Mouse (Mus musculus) hindlimb bud, embryonic 11.5 days (tissue): ENCODE data around the gene Ifrd2.
"Not testable (repeated sequence)": the region's sequence is repeated elsewhere in the genome, so short reads cannot be mapped to it uniquely, and the experiment has no call there.

Experiments
- DNase-seq: peaks from one replicate; pipeline ENCODE4 v3.0.0-alpha.2; 2012; ENCODE audit warnings: low read depth, low spot score; ENCODE audit errors: extremely low spot score

The Ifrd2 gene

GRCm38 (mm10) chr9:107551890-107552355 lies 35.5 kb upstream of the Ifrd2 start:
- no peak for DNase-seq

GRCm38 (mm10) chr9:107552690-107553393 lies 34.6 kb upstream of the Ifrd2 start:
- DNase-seq: no peak

GRCm38 (mm10) chr9:107553541-107554318 lies 33.7 kb upstream of the Ifrd2 start:
- no peak for DNase-seq

- no peak for DNase-seq
Observed at GRCm38 (mm10) chr9:107554319-107554825, 33.1 kb upstream of the Ifrd2 start.

DNA sequence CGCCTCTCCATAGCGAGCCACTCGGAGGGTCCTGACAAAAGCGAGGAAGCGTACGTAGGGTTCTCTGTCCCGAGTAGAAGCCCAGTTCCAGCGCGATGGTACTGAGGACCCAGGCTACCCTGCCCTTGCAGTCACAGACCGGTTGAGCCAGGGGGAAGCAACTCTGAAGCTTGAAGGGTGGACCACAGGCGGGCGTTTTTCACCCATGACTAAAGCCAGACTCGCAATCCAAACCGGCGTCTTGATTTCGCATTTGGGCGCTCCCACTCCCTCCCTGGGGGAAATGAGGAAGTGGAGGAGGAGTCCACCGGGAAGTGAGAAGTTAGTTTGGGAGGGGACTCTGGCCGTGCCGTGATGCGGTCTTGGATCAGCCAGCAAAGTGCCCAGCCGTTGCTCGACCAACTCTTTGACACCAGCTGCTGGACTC lies 32.4 kb upstream of the Ifrd2 start:
- no peak for DNase-seq

DNA sequence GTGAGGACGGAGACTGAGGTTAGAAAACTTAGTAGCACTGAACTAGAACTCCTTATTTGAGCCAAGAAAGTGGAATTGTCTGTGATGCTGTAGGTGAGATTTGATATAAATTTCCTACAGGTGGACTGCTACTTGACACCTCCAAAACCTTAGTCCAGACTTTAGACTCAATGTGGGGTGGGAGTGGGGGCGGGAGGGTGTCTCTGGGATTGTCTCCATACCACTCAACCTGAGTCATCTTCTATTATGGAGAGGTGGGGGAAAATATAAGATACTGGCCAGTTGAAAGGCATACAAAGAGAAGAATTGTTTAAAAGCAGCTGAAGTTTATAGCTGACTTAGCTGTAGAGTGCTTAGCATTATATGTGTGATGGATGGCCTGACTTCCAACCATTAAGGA lies 31.7 kb upstream of the Ifrd2 start:
- no peak for DNase-seq

GRCm38 (mm10) chr9:107556346-107556745 lies 31.1 kb upstream of the Ifrd2 start:
- no peak for DNase-seq

GRCm38 (mm10) chr9:107563029-107563581 lies 24.3 kb upstream of the Ifrd2 start, which contains the start of gene Tusc2:
TSS of gene Tusc2 (plus strand) at chr9:107563255.
- no peak for DNase-seq

GRCm38 (mm10) chr9:107565556-107565955 lies 21.9 kb upstream of the Ifrd2 start:
- not testable (repeated sequence) for DNase-seq

DNA sequence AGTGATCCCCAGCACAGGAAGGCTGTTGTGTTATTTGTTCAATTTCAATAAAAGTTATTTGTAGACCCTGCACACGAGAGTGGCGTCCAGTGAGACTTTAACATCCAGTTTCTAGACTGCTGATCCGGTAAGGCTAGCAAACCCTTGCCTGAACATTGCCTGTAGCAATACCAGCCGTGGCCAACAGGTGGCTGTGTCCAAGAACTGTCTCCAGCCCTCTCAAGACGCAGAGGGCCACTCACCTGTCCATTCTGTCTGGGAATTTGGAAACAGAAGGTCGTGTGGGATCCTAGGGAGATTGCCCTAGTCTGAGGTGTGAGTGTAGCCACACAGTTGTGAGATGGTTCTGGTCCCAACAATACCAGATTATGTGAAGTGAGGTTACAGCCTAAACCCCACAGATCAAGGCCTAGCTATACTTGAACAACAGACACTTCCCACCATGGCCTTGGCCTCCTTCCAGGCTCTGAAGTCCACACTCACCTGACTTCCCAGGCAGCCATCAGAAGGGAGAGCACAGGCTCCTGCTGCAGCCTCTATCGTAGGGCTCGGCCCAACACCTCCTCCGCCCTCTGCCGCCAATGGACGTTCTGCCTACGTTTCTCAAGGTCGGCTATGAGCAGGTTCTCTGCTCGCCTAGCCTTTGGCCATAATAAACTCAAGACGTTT lies 21.3 kb upstream of the Ifrd2 start:
- no peak for DNase-seq

GRCm38 (mm10) chr9:107566855-107567254 lies 20.6 kb upstream of the Ifrd2 start:
- no peak for DNase-seq

- DNase-seq: no peak
Observed at GRCm38 (mm10) chr9:107567702-107568319, 19.6 kb upstream of the Ifrd2 start, which contains the start of gene Hyal2. TSS of gene Hyal2 (plus strand) at chr9:107567945.

DNA sequence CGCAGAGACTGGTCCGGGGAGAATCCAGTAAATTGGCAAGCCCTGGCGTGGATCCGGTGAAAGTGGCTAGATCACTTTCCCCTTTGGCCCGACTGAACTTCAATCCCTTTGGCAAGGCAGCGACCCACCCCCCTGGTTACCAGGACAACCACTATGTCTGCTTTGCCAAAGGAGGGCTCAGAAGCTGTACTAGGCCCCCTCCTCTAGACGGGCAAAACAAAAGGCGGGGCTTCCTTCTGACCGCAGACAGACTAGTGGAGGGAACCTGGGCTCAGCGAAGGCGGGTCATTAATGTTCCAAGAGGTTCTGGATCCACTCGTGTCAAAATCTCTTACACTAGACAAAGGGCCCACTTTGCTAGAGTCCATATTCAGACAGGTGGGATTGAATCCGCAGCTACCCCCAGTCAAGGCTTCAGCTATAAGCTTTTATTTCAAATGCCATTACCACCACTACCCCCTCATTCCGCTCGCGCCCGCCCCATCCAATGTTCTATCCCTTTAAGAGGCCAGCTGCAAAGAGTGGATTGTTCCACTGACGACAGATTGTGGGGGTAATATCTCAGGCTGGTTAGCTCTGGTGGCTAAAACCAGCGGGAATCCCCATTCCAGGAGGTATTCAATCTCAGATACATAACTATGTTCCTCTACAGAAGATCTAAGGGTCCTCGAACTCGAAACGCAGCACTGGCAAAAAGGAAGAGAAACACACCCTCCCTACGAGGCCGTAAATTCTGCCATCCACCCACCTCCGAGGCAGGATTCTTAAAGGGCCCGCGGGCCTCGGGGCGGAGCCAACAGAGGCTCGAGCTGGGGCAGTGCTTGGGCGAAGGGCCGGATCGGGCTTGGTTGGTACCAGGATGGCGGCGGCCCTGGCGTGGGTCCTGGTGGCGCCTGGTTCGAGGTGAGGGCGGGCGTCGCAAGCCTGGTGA lies 18.8 kb upstream of the Ifrd2 start:
- no peak for DNase-seq

GRCm38 (mm10) chr9:107569270-107569669 lies 18.2 kb upstream of the Ifrd2 start:
- DNase-seq: no peak

DNA sequence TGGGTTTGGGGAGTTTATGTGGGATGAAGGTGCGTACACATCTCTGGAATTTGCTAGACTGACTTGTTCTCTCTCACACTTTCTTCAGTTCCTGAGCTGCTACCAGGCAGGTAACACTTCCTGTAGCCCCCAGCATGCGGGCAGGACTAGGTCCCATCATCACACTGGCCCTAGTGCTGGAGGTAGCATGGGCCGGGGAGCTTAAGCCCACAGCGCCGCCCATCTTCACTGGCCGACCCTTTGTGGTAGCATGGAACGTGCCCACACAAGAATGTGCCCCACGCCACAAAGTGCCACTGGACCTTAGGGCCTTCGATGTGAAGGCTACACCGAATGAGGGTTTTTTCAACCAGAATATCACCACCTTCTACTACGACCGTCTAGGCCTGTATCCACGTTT lies 17.4 kb upstream of the Ifrd2 start:
- DNase-seq: no peak

GRCm38 (mm10) chr9:107570845-107571244 lies 16.6 kb upstream of the Ifrd2 start:
- DNase-seq: no peak

DNA sequence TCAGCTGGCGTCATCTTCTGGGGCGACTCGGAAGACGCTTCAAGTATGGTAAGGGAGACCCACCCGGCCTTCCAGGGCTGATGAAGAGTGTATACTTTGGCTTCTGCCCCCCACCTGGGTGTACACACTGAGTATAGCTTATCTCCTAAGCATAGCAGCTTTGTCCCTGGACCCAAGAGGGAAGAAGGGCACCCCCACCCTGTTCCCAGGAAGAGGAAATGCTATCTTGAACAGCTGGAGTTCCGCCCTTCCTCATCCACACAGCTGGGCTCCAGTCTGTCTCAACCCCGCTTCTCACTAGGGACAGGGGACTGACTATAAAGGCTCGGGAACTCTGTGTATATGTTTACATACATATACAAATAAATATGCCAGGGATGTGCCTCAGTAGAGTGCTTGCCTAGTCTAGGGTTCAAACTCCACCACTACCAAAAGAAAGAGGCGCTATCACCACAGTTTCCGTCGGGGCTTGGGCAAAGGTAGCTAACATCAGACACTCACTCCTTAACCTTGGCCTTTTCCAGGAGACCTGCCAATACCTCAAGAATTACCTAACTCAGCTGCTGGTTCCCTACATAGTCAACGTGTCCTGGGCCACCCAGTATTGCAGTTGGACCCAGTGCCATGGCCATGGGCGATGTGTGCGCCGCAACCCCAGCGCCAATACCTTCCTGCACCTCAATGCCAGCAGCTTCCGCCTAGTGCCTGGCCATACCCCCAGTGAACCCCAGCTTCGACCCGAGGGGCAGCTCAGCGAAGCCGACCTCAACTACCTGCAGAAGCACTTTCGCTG lies 15.7 kb upstream of the Ifrd2 start:
- DNase-seq: no peak

GRCm38 (mm10) chr9:107572327-107572662 lies 15.1 kb upstream of the Ifrd2 start:
- no peak for DNase-seq

- DNase-seq: not testable (repeated sequence)
Observed at GRCm38 (mm10) chr9:107573774-107574173, 13.7 kb upstream of the Ifrd2 start.
